Mouse (Mus musculus) cerebellum, adult 9-10 months (tissue): ENCODE measurements at regions not wholly inside any gene's neighbourhood (a gene's known extent, or its start where the extent isn't known, plus 50 kb on each side); places are given as distances from the start of the nearest gene placed in this dataset.

Source experiments
- DNase-seq: peaks from one replicate; pipeline ENCODE4 v3.0.0; 2022

- no peak for DNase-seq
Measured at GRCm38 (mm10) chr17:85932360-85933132, 212.4 kb downstream of the Srbd1 start.

GRCm38 (mm10) chr17:85931955-85932354 lies 213.0 kb downstream of the Srbd1 start:
- DNase-seq, result no peak

- no peak for DNase-seq
Measured at GRCm38 (mm10) chr17:85930789-85931188, 214.2 kb downstream of the Srbd1 start.

- no peak for DNase-seq
Measured at GRCm38 (mm10) chr17:85930331-85930730, 214.6 kb downstream of the Srbd1 start.

DNA sequence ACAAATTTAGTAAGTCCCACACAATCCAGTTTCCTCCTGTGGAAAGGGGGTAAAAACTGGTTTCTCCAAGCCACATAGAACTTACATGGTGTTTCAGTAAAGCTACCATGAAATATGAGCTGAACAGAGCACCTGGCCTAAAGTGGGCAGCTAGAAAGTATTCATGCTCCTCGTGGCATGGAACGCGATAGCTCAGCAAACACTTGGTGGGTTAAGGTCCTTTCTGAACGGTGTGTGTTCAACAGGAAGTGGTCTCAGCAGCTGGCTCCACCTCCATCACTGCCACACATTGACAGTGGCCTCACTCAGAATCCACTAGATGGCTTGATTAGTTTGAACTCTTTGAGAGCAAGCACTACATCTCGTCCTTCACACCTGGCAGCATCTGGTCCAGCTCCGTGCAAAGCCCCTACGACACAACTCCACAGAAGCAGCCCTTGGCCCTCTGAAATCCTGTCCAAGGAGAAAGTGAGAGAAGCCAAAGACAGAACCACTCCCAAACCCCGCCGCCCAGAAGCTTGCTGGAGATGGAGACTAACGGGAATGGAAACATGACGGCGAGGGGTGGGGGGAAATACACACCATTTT lies 215.2 kb downstream of the Srbd1 start:
- DNase-seq, result no peak

DNA sequence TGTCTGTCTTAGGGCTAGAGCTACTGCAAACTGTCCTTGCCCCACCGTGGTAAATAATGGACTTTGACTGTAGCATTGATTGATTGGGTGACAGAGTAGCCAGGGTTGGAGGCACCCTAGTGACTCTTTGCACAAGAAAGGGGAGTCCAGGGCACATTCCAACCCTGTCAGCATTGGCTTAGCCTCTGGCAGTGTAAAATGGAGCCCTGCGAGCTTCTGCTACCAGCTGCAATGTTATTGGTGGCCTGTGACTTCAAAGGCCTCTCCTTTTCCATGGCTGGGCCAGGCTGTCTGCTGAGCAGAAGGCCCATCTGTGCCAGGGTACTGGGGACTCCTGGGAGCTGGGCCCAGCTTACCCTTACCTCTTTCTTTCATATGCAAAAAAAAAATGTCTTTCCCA lies 216.4 kb downstream of the Srbd1 start:
- DNase-seq, result no peak

- no peak for DNase-seq
Measured at GRCm38 (mm10) chr17:85927261-85927660, 217.7 kb downstream of the Srbd1 start.

DNA sequence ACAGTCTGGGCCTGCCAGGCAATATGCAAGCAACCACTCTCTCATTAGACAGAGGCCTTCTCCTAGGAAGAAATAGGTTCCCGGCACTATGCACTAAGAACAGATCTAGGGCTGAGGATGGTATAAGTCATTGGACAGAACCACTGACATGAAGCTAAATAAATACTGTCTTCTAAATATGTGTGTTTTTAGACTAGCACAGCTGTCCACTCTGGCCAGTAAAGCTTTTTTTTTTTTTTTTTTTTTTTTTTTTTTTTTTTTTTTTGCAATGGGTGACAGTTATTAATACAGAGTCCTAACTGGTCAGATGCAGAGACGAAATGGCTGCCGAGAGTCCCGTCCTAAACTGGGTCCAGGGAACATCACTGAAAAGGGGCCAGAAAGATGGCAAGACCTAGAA lies 218.9 kb downstream of the Srbd1 start:
- no peak for DNase-seq

DNA sequence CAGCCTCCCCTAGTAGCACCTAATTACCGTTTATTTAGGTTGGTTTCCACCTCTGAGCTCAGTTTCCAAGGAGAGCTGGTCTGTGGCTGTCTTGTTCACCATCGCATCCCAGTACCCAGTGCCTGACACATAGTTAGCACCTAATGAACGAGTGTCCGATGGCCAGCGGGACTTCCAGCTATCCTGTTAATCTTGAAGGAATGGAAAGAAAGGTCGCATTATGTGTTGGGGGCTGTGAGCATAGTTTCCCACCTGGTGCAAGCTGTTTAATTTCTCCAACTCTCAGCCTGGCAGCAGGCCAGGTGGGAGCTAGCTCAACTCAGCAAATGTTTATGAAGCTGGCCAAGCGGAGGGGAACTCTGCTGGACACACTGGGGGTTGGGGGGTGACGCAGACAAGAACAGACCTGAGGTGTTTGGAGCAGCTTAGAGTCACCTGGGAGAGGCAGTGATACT lies 223.7 kb downstream of the Srbd1 start:
- DNase-seq, result no peak

DNA sequence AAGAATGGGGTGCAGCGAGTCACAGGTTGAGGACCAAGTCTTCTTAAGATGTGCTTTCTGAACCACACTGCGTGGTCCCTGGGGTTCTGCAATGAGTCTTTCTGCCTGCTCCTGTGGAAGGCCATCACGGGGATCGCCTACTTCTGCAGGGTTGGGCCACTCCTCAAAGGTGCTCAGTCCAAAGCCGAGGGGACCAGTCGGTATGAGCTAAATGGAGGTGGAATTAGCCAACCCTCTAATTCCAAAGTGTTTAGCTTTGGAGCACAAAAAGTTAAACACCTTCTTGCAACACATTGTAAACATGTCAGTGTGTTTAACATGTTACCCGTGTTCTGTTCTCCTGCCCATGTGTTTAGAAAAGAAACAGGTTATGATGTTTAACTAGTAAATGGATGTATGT lies 225.1 kb downstream of the Srbd1 start:
- DNase-seq, result no peak

GRCm38 (mm10) chr17:85915870-85916269 lies 227.8 kb upstream of the Six2 start:
- no peak for DNase-seq

DNA sequence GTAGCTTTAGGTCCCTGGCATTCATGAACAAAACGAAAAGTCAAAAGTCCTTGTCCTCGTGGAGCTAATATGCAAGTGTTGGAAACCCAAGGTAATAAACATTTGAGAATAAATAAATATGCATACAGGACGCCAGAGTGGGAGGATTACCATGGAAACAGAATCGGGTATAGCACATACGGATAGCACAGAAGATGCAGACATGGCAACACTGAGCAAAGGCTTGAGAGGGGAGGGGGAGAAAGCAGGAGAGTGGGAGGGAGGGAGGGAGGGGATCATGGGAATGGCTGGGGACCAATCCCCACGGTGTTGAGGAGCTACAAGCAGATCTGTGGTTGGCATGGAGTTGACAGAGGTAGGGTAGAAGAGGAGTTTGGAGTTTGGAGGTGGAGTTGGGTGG lies 226.0 kb upstream of the Six2 start:
- no peak for DNase-seq

DNA sequence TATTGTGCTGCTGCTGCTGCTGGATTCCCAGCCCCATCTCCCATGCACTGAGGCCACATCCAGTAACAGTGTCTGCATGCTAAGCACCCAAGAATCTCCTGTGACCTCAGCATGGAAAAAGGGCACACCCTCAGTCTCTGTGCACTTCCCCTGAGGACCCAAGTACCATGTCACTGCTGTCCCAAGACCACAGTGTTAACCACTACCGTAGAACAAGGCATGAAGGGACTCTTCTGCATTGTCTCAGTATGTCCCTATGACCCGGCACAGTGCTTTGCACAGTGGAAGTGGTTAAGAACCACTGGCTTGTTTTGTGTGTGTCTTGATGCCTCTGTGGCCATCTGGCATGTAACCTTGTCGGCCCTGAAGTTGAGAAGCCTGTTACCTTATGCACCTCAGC lies 220.6 kb upstream of the Six2 start:
- DNase-seq, result no peak

- DNase-seq, result no peak
Measured at GRCm38 (mm10) chr17:85906597-85907187, 218.6 kb upstream of the Six2 start.

- no peak for DNase-seq
Measured at GRCm38 (mm10) chr17:85902575-85902974, 214.5 kb upstream of the Six2 start.

DNA sequence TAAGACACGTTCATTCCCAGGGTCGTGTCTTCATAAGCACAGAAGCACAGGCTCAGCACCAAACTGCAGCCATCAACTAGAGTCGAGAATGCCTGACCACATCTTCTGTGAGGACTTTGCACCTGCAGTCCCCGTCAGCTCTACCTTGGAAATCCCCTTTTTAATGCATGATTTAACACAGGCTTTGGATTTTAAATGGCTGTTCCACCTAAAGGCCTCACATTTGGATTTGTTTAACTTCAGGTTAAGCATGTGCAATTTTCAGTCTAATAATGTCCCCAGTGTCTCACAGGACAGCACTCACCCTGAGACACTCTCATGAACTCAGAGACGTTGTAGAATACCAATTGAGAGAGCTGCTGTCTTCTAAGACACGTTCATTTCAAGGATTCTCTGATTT lies 211.0 kb upstream of the Six2 start:
- DNase-seq, result no peak

GRCm38 (mm10) chr17:85895978-85896377 lies 207.9 kb upstream of the Six2 start:
- DNase-seq, result no peak

DNA sequence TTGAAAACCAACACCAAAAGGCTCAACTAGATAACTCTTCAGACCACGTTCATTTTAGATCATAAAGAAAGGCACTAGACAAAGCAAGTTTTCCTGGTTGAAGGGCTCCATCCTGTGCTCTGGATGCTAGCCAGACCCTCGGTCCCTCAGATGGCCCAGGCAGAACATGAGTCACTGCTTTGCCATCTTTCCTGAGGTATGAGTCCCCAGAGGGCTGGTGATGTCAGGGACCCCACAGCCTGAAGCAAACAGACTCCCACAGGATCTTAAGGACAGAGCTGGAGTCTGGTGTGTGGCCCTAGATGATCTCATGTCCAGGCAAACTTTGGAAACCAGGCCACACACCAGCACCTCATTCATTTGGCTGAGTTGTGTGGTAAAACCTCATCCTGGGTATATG lies 203.2 kb upstream of the Six2 start:
- DNase-seq, result no peak

- DNase-seq, result no peak
Measured at GRCm38 (mm10) chr17:85889746-85890532, 201.9 kb upstream of the Six2 start.

GRCm38 (mm10) chr17:85888568-85889398 lies 200.7 kb upstream of the Six2 start:
- no peak for DNase-seq

GRCm38 (mm10) chr17:85886675-85887074 lies 198.6 kb upstream of the Six2 start:
- no peak for DNase-seq

DNA sequence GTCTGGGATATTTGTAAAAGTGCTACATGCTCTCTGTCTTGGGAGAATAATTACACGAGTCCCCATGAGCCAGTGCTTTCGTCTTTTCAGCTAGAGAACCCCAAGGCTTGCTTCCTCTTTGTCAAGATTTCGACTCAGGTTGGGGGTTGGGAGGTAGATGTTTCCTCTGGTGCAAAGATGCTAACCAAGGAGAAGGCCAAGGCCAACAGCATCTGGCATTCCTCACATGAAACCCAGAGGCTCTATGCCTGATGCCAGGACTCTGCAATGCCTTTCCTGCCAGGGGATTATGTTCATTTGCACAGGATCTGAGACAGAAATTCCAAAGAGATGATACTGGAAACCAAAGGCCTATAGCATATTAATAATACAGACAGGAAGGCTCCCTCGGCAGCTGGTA lies 198.2 kb upstream of the Six2 start:
- DNase-seq, result no peak
